Mouse (Mus musculus) spleen, postnatal 10 days (tissue): ENCODE data around the gene Il11.

Experiments used
- DNase-seq, 2 experiments: peaks; one replicate each; pipeline ENCODE4 v3.0.0; 2021 to 2022; ENCODE audit warnings: low spot score in 2 of 2

The Il11 gene

GRCm38 (mm10) chr7:4743354-4743753, 39.3 kb downstream of the Il11 start:
- DNase-seq = peak in 1 of 2 experiments; percentile 55

- no peak for DNase-seq
Observed at GRCm38 (mm10) chr7:4742482-4742819, 40.2 kb downstream of the Il11 start.

GRCm38 (mm10) chr7:4741672-4742481, 40.8 kb downstream of the Il11 start:
- DNase-seq = peak in 1 of 2 experiments; percentile 41

DNA sequence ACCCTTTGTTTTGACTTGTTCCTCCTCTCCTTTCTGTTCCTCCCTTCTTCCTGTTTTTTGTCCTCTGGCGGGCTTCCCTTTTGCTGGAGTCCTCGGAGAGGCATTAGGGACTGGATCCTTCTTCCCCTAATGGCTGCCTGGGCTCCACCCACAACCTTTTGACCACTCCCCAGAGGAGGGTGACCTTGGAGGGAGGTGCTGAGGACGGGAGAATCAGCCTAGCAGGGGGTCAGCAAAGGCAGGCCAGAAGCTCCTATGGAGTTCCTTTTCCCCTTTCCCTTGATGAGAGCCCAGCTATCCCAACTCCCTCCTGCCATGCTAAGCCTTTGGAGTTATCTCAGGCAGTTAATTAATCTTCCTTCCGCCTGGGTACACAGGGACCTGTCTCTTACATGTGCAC, 41.5 kb downstream of the Il11 start:
- DNase-seq = peak; percentile 72

DNA sequence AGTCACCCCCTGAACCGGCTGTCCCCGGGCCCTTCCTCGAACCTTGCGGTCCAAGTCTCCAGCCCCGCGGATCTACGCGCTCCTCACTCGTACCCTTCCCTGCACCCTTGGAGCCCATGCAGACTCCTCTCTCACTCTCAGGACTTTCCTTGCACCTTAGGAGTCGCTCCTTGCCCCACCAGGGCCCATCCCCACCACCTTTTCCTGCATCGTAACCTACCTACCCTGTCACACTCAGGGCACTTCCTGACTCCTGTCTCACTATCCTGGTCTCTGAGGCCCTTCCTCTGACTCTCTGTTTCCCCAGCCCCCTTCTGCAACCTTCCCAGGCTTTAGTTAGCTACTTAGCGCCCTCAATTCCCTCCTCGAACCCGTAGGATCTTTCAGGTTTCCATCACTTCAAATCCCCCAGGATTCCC, 42.3 kb downstream of the Il11 start:
- DNase-seq = peak in 1 of 2 experiments; percentile 67

DNA sequence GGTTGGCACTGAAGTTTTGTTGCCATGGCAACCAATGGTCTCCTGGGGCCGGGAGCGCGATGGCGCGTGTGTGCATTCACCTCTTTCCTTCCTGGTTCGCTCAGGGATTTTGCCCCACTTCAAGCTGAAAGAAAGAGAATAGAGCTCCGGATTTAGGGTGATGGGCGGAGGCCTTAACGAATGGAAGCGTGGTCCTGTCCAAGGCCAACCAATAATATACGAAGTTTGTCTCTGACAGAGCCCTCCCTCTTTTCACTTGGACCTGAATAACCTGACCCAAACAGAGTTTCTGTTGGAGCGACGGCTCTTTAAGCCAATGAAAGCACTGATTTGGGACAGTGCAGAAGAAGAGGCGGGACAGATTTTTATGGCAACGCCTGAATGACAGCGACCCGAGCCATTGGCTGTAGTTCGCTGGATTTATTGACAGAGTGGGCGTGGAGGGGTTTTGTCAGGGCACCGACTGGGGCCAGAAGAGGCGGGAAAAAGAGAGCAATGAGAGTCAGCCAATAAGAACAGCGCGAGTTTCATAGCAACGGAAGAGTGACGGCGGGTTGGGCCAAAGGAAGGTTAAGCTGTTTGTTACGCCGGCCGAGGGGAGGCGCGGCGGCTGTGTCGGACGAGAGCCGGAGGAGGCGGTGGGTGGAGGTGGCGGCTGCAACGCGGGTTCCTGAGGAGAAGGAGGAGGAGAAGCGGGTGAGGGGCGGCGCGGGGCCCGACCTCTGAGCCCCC, 42.9 kb downstream of the Il11 start, which contains the start of gene Kmt5c:
TSS of gene Kmt5c (plus strand) at position 572 of the 732 bp plus-strand sequence.
- peak; percentile 82 to 94 for DNase-seq

- DNase-seq = no peak
Observed at GRCm38 (mm10) chr7:4739041-4739543, 43.6 kb downstream of the Il11 start.

DNA sequence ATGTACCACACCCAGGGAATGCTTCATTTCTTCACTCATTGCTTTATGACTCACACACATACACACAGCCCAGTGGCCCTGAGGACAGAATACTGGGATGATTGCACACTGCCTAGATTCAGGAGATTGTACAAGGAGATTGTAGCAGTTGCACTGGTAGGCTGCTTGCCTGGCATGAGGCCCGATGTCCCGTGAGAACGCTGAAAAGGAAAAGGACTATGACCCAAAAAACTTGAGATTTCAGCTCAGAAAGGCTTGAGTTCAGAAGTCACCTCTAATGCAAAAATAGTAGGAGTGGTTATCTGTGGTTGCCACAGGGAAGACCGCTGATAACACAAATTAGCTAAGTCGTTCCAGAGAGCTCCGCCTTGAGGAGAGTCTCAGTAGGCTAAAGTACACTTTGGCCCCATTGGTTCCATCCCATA, 49.7 kb downstream of the Il11 start:
- no peak for DNase-seq

- DNase-seq = no peak
Observed at GRCm38 (mm10) chr7:4731090-4731489, 51.6 kb downstream of the Il11 start.

DNA sequence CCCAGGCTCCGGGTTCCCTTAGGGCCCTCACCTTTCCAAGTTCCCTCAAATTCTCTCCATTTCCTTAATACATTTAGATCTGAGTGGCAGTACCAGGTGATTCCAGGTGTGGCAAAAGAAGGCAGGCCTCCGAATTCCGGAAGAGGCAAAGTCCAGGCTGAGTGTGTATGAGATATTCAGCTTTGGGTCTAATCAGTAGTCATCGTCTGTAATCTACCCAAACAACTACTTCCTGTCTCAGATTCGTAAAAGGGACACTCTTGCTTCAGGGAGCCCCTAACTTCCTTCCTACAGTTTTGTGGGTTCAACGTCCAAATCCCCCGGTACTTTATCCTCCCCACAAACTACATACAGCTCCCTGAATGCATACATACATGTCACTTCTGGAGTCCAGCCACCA, 57.5 kb downstream of the Il11 start, which contains the start of gene Tmem150b:
TSS of gene Tmem150b (minus strand) at position 81 of the 400 bp plus-strand sequence.
- no peak for DNase-seq

- DNase-seq = no peak
Observed at GRCm38 (mm10) chr7:4724359-4724758, 58.3 kb downstream of the Il11 start.

- DNase-seq = peak in 1 of 2 experiments; percentile 50
Observed at GRCm38 (mm10) chr7:4723508-4723907, 59.2 kb downstream of the Il11 start.
